Mouse (Mus musculus): ENCODE measurements around the gene Cd3eap.

DNA sequence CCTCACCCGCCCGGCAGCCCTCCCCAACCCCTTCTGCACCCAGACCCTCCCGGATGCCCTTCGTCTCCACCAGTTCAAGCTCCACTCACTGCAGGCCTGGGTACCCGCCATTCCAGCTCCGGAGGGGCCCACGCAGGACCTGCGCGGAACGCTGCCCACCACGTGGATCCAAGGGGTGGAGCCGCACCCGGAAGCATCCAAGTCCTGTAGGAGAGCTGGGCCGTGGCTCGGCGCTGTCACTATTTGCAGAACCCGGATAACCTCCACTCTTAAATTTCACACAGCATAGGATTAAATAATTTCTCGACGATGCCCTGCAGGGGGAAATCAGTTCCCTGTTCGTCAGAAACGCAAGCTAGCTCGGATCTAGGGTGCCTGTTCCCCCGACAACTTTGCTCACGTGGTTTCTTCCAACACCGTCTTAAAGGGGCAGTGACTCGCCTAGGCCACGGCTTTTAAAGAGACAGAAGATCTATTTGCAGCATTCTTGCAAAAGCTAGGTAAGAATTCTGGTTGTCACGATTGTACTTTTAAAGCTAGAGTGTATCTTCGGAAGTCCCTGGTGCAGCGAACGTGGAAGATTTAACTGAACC, at the start of gene Cd3eap, which contains the start of gene Ppp1r13l:
- TF ChIP-seq CTCF (IDR thresholded peaks at IDR 0.05; ENCODE audit: low read depth) (no peak), EP300 (IDR thresholded peaks at IDR 0.05; ENCODE audit: low read depth) (peak; percentile 82)
